Mouse (Mus musculus) macrophage (primary cell): ENCODE data around the gene Kdm2a. TPM values are rescaled to one million over a fixed set of nuclear protein-coding genes. Genes with fewer than 3 reads are reported as not detected.
A peak's percentile ranks its signal among the peaks of the same experiment; 100 is the strongest.

Experiments used
- H3K27ac ChIP-seq: fragments of 350-480 bp; formaldehyde crosslinking; 2 replicates; pipeline ENCODE4 v1.9.0; 2021
- H3K36me3 ChIP-seq: fragments of 350-480 bp; formaldehyde crosslinking; 2 replicates; pipeline ENCODE4 v1.9.0; 2021; ENCODE audit errors: inconsistent target
- H3K4me3 ChIP-seq: fragments of 350-480 bp; formaldehyde crosslinking; 2 replicates; pipeline ENCODE4 v1.9.0; 2021; ENCODE audit errors: inconsistent target
- H3K79me2 ChIP-seq: fragments of 350-480 bp; formaldehyde crosslinking; 2 replicates; pipeline ENCODE4 v1.9.0; 2021; ENCODE audit errors: inconsistent target
- WGBS: methylation state at CpG from one replicate; pipeline ENCODE4 v1.1.7; 2026; ENCODE audit warnings: inconsistent platforms; ENCODE audit not compliant: missing documents; 5-methylcytosine and 5-hydroxymethylcytosine counted together
- polyA plus RNA-seq: library from polyadenylated mRNA; stranded (reverse); fragments of 250-400 nt; gene quantifications from 3 replicates; pipeline ENCODE4 v1.2.4, GENCODE M21; 2018; ENCODE audit warnings: inconsistent platforms

Kdm2a gene
- polyA plus RNA-seq, 1 experiment from 2014 or later: 62.8 TPM

DNA sequence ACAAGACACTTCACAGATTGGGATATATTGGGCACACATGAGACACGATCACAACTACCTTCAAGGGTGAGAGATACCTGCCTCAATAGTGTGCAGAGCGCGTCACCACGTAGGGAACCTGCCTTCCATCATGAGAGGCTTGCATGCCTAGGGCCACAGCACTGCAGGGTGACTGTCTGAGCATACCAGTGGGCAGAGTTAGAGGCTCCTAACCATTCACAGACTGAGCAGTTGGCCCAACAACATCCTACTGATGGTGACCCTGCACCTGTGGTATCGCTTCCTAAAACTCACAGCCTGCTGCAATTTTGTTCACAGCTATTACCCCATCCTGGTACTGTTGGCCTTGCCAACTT is 94.5 kb downstream of the Kdm2a start:
- Histone ChIP-seq H3K36me3 (no peaks in the 10 kb centered on the region), H3K4me3 (peak overlapping the region; percentile 90), H3K27ac (peak overlapping the region; percentile 96), H3K79me2 (peaks cover 76% of the 10 kb centered on the region)
- 27% methylated on average over 5 of the region's 5 CpGs for WGBS

DNA sequence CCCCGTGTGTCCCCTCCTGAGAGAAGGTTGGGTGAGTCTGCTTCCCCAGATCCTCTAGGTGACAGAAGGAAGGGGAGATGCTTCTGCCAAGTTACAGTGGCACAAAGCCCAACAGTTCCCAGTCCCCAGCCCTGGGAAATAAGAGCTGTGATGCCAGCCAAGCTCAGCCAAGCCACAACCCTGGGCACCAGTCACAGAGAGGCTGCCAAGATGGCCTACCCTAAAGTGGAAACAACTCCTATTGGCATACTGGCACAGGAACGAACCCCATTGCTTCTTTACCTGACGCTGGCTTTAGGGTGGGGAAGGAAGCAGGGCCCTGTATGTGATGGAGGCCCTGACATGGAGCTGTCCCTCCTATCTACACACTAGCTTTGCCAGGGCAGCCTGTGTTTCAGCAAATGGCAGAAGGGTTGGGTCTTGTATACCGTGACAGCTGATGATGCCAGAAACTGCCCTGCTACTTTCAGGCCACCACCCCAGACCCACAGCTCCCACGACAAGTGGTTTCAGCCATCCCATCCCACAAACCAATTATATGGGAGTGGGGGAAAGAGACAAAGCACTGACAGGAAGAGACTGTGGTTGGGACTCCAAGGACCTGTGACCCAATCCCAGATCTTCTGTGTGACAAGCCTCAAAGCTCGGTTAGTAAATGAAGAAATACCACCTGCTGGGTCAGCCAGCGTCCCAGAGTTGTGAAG is 95.0 kb downstream of the Kdm2a start:
- WGBS: 5% methylated on average over 7 of the region's 7 CpGs
- Histone ChIP-seq H3K27ac (peak overlapping the region; percentile 96), H3K4me3 (peak overlapping the region; percentile 90), H3K36me3 (no peaks in the 10 kb centered on the region), H3K79me2 (peaks cover 82% of the 10 kb centered on the region)

DNA sequence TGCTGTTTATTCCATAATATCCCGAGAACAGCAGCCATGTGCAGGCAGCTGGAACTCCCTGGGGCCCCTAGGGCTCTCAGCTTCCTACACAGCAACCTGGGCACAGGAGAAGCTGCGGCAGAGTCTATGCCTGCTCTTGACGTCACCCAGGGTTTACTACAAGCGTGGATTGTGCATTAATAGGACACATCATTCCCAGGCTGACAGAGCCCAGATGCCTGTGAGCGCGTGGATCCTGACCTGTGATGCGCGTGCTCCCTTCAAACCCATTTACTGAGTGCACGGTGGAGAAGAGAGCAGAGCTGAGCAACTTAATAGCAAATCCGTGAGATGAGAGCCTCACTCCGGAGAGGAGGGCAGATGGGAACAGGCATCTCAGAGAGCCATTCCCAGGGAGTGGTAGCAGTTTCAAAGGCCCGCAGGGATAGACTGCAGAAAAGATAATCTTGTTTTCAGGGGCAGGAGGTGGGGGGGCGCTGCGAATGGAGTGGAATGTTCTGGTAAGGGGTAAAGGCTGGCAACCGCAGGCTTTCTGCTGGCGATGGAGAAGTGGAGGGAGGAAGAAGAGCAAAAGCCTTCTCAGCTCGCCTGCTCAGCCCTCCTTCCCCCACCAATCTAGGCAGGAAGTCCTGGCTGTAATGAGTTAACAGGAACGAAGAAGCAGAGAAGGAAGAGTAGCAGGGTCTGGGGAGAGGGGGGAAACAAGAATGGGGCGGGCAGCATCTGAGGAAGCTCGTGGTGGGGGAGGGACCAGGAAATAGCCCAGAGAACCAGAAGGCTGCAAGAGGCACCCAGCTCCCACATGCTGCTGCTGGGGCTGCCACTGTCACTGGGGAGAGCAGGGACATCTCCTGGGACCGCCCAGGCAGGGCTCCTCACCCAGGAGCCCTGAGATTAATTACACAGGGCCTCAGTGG is 96.1 kb downstream of the Kdm2a start:
- Histone ChIP-seq H3K27ac (peak overlapping the region; percentile 96), H3K79me2 (peaks cover 93% of the 10 kb centered on the region), H3K36me3 (no peaks in the 10 kb centered on the region), H3K4me3 (peak overlapping the region; percentile 90)
- WGBS: 13% methylated on average over 21 of the region's 21 CpGs

DNA sequence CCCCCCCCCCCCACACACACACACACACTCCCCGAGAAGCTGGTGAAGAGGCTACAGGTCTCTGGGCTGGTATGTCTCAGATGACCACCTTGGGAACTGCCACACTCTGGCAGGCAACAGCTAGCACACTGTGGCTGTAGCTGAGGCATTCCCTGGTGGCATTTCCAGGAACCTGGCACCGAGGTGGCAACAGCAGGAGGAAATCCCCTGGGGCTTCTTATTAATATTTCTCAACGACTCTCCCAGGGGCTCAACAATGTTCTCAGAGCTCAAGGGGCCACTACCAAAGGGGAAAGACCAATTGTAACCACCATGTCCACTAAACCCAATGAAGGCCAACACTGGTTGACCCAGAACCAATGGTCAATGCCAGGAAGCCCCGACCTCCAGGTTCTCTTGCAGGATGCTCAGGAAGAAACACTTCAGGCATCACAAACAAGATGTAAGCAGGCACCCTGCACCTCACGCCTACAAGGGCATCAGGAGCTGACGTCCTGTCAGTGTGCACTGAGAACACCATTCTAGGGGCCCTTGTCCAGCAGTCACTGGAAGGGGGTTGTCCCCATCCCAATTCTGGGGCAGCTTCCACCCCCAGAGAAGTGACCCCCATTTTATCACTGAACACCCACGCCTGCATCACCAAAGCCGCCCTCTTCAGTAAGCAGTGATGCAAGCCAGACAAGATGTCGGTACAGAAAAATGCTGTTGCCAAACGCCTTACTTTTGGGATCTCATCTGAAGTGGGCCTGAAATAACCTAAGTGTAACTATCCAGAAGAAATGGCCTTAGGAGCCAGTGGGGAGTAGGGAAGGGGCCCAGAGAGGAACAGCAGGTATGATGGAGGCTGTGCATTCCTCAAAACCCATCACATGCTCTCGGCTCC is 97.0 kb downstream of the Kdm2a start:
- 30% methylated on average over 11 of the region's 11 CpGs for WGBS
- H3K36me3 ChIP-seq: no peaks in the 10 kb centered on the region
- H3K27ac ChIP-seq: peak overlapping the region; percentile 96
- peaks cover 96% of the 10 kb centered on the region for H3K79me2 ChIP-seq
- peak overlapping the region; percentile 90 for H3K4me3 ChIP-seq

DNA sequence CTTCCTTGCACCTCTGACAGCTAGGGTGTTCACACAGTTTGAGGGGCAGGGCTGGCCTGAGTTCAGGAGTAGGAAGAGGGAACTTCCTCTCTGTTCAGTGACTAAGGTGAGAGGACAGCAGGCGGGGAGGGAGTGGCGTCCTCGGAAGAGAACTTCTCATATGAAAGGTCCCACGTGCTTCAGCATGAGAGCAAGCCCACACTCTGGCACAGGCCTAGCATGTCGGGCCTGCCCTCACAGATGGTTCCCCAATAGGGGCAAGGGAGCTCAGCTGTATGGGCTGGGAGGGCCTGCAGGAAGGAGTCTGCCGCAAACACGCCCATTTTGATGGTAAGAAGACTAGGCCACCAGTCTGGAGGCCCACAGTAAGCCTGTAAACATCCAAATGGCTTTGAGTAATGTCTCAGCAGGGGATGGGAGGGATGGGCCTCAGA is 97.8 kb downstream of the Kdm2a start:
- Histone ChIP-seq H3K36me3 (no peaks in the 10 kb centered on the region), H3K27ac (peak overlapping the region; percentile 96)
- 3% methylated on average over 7 of the region's 7 CpGs for WGBS

DNA sequence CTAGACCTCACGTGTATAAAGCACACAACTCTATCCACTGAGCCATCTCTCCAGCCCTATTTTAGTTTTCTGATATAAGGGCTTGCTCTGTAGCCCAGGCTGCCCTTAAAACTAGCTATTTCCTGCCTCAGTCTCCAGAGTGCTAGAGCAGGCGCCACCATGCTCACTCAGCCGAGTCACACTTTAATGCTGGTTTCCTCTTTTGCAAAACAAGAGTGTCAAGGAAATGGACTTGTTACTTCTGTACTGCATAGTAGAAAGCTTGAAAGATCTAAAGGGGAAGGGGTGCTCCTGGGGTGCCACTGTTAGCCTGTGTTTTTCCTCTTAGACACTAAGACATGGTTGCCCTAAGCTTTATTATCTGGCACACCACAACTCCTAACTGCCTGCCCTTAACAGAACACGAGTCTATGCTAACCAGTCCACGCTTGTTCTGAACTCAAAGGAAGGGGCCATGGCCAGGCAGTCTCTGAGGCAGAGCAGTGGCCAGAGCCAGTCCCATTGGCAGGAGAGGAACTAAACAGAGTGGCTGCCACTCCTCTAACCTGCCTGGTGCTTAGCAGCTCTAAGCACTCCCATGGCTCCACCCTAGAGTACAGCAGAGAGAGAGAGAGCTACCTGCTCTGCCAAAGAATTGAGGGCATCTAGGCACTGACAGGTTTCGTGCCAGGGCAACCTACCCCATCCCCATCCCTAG is 98.4 kb downstream of the Kdm2a start:
- H3K79me2 ChIP-seq: peaks cover 100% of the 10 kb centered on the region
- WGBS: 7% methylated on average over 6 of the region's 6 CpGs
- peak overlapping the region; percentile 96 for H3K27ac ChIP-seq
- no peak overlapping the region for H3K4me3 ChIP-seq
- no peaks in the 10 kb centered on the region for H3K36me3 ChIP-seq

More for the DNA sequence above, 97.8 kb downstream of the Kdm2a start:
- Histone ChIP-seq H3K4me3 (no peak overlapping the region), H3K79me2 (peaks cover 100% of the 10 kb centered on the region)

DNA sequence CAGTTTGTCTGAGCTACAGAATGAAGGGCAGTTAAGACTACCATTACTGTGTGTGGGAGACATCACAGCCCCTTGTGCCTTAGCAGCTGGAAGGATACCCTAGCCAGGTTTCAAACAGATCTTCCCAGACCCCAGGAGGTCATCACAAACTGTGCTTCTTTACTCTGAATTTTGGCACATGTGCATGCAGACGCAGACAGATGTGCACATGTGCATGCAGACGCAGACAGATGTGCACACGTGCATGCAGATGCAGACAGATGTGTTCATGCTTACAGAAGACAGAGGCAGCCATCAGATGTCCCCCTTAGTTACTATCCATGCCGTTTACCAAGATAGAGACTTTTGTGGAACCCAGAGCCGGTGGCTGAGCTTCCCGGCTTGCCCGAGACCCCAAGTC is 99.0 kb downstream of the Kdm2a start:
- Histone ChIP-seq H3K79me2 (peaks cover 100% of the 10 kb centered on the region), H3K4me3 (no peak overlapping the region), H3K36me3 (no peaks in the 10 kb centered on the region), H3K27ac (peak overlapping the region; percentile 96)
- 74% methylated on average over 7 of the region's 7 CpGs for WGBS

DNA sequence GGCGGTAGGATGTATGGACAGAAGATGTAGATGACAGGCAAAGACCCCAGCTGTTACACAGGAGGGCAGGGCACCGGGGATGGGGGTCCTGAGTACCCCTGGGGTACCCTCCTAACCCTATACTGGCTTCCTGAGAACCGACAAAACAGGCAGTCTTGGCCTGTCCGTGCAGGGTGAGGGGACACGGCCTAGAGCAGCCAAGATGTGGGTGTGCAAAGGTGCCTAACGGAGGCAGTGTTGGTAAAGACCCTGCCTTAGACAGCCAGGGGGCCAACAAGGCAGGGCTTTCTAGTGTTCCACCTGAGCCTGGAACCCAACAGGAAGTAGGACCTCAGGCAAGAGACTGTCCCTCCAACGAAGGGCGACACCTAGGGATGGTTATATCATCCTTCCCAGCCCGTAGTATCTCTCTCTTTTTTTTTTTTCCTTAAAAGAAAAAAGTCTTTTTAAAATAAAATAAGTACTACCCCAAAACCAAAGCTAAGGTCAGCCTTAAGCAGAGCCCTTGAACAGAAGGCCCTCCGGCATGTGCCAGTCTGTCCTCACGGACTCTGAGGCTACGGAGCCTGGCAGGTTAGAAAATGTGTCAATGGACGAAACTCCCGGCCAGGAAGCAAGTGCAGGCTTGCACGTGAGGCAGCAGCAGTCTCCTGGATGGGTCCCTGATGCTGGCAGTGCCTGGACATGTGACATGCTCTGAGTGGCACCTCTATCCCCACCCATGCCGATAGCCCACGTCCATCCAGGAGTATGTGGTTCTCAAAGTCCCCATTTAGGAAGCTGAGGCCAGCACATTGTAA is 99.6 kb downstream of the Kdm2a start:
- peaks cover 100% of the 10 kb centered on the region for H3K79me2 ChIP-seq
- 63% methylated on average over 15 of the region's 17 CpGs for WGBS
- peak overlapping the region; percentile 96 for H3K27ac ChIP-seq
- H3K4me3 ChIP-seq: no peak overlapping the region
- H3K36me3 ChIP-seq: no peaks in the 10 kb centered on the region

DNA sequence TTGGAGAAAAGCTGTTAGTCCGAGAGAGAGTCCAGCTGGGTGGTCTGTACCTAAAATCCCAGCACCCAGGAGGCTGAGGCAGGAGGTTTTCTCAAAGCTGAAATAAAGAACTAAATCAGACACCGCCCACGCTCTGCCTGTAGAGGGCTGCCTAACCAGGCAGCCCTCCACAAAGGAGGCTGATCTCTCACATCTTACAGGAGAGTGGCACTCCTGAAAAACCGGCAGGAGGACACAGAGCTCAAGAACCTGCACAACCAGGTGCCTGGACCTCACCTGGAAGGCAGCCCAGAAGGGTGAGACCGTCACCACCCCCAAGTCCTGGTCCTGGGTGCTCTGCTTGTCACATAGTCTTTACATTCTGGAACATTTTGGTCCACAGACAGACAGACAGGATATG is 100.2 kb downstream of the Kdm2a start:
- 58% methylated on average over 5 of the region's 5 CpGs for WGBS
- Histone ChIP-seq H3K27ac (peak overlapping the region; percentile 96), H3K36me3 (peaks cover 3% of the 10 kb centered on the region), H3K79me2 (peaks cover 100% of the 10 kb centered on the region), H3K4me3 (no peak overlapping the region)

DNA sequence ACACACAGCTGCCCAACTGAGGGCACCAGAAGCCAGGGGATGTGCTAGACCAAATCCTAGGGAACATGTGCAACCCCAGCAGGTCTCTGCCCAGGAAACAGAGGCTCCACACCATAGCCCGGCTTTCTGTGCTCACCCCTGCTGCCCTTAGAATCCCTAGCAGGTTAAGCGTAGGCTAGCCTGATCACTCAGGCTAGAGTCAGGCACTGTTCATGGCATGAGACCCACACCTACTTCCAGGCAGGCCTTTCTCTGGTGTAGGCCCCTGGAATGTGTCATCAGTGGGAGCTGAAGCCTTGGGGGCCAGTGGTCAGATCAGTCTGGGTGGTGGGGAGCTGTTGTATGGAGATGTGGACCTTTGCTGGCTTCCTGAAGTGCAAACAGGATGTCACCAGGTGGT is 101.5 kb downstream of the Kdm2a start:
- WGBS: 47% methylated on average over 2 of the region's 2 CpGs
- peak overlapping the region; percentile 96 for H3K27ac ChIP-seq
- no peak overlapping the region for H3K4me3 ChIP-seq
- peaks cover 16% of the 10 kb centered on the region for H3K36me3 ChIP-seq
- peaks cover 100% of the 10 kb centered on the region for H3K79me2 ChIP-seq

DNA sequence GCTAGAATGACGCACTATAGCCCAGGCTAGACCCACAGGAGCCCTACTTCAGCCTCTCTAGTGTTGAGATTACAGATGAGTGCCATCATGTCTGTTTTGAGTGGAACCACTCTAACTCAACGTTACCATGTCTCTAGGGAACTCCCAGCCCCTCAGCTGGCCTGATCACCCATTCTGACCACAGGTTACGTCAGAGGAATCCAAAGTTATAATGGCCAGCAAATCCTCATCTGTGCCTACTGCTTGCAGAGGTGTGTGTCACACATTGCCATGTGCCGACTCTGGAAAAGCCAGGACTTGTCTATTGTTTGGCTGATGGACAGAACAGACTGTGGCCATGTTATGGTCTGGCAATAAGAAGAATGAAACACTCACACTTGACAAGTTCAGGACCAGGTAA is 102.7 kb downstream of the Kdm2a start:
- Histone ChIP-seq H3K79me2 (peaks cover 100% of the 10 kb centered on the region), H3K36me3 (peaks cover 28% of the 10 kb centered on the region), H3K4me3 (no peak overlapping the region), H3K27ac (peak overlapping the region; percentile 96)
- WGBS: 71% methylated on average over 4 of the region's 4 CpGs

DNA sequence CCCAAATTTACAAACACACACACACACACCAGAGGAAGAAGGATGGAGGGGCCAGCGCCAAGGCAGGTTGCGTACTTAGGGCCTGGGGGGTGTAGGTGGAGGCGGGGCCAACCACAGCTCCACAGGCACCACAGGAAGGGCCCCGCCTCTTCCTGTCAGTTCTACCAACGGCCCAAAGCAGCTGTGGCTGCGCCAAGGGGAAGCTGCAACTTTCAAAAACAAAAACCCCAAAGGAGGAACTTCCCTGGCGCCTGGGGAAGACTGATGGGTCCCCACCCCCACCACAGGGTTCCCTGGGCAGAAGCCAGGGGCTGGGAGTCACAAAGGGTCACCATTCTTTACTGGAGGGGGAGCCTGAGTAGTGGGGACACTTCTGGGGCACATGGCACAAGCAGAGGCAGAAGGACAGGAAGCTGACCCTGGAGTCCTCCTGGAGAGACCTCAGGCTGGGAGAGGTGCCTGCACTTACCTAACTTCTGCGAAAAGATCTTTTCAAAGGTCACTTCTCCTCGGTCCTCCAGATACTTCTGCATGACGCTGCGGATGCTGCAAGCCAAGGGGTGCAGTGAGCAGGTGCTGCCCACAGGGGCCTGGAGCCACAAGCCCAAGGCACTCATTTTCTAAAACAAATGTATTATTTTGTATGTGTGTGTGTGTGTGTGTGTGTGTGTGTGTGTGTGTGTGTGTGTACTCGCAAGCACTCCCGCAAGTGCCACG is 103.5 kb downstream of the Kdm2a start:
- peaks cover 36% of the 10 kb centered on the region for H3K36me3 ChIP-seq
- no peak overlapping the region for H3K4me3 ChIP-seq
- peaks cover 100% of the 10 kb centered on the region for H3K79me2 ChIP-seq
- WGBS: 9% methylated on average over 11 of the region's 14 CpGs
- H3K27ac ChIP-seq: peak overlapping the region; percentile 96

DNA sequence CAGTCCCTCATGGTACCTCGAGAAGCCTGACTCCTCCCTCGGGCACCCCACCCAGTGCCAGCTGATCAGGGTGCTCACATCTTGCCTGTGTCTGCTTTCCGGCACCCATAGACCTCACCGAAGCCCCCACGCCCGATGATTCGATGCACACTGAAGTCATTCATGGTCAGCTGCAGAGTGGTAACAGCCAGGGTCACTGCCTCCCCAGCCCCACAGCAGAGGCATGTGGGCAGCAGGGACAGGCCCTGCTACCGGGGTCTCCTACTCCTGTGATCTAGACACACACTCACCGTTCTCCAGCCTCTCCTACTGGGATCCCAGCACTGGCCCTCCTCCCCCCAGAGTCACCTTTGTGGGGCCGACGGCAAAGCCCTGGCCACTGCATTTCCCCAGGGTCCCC is 106.9 kb downstream of the Kdm2a start:
- H3K4me3 ChIP-seq: no peak overlapping the region
- peaks cover 94% of the 10 kb centered on the region for H3K79me2 ChIP-seq
- H3K27ac ChIP-seq: no peak overlapping the region
- peaks cover 68% of the 10 kb centered on the region for H3K36me3 ChIP-seq
- 88% methylated on average over 10 of the region's 11 CpGs for WGBS
